Mouse (Mus musculus) kidney, postnatal 14 days (tissue): ENCODE measurements around the gene Ppp1r16b.
A peak's percentile ranks its signal among the peaks of the same experiment; 100 is the strongest.

Experiments
- DNase-seq: peaks from one replicate; pipeline ENCODE4 v3.0.0; 2022; ENCODE audit warnings: mixed read lengths

Ppp1r16b gene

DNA sequence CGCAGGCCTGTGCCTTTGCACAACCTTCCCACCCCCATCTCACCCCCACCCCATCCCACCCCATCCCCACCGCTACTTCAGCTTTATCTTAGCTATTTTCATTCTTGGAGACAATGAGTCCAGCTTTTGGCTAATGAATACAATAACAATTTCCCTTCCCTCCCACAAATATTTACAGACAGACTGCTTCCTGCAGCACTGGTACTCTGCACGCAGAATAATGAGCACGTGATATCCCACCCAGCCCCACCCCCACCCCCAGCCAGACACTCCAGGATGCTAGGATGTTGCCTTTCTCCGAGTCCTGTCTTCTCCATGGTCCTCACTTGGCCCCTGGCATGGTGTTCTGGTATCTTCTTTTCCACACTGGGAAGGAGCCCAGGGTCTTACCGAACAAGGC is 31.3 kb downstream of the Ppp1r16b start:
- no peak for DNase-seq

DNA sequence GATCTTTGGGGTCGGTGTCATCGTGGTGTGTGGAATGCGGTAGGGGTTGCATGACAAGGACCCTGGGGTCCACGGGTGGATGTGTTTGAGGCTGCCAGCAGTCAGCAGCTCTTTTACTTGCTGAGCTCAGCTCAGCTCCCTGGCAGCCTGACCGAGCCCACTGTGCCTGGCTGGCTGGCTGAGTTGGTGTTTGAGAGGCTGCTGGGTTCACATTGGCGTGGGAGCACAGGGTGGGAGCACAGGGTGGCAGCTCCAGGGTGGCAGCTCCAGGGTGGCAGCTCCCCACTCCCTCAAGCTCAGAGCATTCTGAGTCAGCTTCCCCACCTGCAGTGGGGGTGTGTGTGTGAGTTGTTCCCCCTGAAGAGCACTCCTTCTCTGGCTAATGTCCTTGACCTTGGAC is 34.7 kb downstream of the Ppp1r16b start:
- no peak for DNase-seq

DNA sequence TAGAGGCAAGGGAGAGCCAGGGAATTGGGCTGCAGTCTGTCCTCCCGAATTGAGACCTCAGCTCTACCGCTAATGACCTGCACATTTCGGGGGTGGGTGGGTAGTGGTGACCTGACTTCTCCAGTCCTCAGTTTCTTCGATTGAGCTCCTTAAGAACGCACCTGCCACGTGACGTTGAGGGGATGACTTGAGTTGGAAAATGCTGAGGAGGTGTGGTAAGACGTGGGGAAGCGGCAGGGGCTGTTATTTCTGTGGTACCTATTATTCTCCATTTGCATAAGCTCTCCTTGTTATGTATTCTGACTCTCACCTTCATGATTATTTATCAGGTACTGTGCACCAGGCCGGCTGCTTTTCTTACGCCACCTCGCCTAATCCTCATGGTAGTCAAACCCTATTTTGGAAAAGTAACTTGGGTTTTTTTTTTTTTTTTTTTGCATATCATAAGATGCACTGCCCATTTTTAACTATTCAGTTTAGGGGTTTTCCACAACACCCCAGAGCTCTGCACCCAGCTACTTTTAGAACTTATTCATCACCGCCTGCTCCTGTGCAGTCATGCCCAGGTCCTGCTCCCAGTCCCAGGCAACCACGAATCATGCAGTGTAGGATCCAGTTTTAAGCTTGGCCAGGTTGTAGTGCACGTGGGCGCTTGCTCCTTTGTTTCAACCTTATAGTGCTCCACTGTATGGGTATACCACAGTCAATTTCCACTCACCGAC is 35.5 kb downstream of the Ppp1r16b start:
- no peak for DNase-seq

DNA sequence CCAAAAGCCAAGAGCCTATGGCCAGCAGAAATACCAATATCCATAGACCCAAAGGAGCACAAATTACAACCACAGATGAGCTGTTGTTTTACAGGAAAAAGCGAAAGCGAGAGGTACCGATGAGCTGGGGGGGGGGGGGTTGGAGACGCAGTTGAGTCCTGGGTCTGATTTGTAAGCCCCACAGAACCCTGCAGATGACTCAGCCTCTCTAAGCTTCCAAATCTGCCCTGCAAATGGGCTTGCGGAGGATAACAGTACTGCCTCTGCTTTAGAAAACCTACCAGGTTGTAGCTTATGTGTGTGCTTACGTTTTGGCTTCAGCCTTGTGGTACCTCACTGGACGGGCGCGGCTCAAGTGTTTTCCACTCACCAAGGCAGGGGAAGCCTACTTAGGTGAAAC is 36.3 kb downstream of the Ppp1r16b start:
- DNase-seq = no peak

DNA sequence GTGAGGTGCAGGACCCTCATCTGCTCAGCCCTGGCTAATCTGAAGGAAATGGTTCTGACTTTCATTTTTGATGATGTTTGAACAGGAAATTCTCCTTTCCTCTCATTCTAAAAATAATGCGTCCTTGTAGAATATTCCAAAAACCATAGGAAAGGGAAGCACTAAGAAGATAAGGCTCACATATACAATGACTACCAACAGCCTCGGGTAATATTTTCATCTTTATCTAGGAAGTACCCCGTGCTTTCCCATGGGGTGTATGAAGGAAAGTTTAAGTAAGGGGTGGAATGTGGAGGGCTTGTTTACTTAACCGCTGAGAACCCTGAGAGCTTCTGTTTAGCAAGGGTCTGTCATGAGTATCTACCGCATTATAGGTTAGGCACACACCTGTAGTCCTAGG is 37.0 kb downstream of the Ppp1r16b start:
- DNase-seq = no peak

DNA sequence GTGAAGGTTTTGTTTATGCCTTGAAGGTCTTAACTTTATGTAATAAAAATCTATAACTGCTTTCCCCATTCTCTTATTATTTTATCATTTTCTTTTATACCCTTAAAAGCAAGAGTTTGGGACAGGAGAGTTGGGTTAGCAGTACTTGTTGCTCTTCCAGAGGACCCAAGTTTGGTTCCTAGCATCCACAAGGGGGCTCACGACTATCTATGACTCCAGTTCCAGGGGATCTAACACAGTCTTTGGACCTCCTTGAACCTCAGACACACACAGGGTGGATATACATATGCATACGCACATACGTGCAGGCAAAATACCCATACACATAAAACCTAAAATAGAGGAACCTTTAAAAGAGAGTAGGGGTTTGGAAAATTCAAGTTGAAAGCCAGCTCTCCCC is 39.5 kb downstream of the Ppp1r16b start:
- no peak for DNase-seq

DNA sequence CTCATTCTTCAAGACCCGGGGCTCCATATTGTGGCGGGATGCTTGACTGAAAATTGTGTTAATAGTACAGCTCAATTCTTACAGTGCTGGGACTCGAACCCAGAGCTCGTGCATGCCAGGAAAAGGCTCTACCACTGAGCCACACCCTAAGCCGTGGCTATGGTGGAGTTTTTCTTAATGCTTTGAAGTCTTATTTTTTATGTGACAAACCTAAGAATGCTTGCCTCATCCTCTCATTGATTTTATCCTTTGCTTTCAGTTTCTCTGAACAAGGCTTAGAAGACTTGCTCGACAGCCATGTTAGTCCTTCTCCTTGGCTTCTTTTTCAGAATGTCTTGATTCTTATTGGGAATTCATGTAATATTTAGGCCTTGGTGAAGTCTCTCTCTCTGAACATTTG is 40.3 kb downstream of the Ppp1r16b start:
- no peak for DNase-seq

DNA sequence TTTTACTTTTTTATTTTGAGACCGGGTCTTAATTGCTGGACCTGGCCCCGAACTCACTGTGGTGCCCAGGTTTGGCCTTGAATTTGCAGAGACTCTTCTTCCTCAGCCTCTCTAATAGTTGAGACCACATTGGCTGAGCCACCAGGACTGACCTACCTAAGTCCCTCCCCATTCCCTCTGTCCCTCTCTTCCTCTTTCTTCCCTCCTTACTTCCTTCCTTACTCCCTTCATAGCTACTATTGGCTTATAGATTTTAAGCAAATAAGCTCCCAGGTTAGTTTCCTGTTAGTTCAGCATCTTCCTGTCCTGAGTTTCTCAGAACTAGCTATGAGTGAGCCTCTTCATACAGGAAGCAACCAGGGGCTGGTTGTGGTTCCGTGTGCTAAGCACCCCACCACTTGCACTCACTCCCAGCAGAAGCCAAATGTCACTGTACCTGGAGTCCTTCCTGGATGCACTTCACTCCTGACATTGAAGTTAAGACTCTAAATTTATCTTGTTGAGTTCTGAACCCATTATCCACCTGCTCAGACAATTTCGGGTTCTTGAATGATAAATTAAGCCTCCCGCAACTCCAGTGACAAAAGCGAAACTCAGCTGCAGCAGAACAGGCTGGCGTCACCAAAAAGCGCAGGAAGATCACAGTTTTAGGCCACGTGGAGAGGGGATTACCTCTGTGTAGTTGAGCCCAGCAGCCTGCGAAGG is 41.7 kb downstream of the Ppp1r16b start:
- no peak for DNase-seq

DNA sequence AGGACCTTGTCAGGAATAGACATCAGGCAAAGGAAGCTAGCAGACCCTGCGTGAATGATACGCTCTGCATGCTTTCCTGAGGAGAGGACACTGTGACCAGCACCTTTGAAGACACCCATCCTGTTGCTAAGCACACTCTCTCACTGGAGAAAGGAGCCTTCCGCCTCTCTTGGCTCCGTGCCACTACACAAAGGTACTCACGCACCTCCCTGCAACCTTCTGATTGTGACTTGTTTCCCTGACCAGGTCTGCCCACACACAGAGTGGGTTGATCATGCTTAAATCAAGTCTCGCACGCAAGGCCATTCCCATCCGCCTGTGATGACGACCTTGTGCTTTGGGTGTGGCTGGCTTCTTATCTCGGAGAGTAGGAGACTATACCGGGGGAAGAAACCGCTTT is 42.9 kb downstream of the Ppp1r16b start:
- DNase-seq = no peak

DNA sequence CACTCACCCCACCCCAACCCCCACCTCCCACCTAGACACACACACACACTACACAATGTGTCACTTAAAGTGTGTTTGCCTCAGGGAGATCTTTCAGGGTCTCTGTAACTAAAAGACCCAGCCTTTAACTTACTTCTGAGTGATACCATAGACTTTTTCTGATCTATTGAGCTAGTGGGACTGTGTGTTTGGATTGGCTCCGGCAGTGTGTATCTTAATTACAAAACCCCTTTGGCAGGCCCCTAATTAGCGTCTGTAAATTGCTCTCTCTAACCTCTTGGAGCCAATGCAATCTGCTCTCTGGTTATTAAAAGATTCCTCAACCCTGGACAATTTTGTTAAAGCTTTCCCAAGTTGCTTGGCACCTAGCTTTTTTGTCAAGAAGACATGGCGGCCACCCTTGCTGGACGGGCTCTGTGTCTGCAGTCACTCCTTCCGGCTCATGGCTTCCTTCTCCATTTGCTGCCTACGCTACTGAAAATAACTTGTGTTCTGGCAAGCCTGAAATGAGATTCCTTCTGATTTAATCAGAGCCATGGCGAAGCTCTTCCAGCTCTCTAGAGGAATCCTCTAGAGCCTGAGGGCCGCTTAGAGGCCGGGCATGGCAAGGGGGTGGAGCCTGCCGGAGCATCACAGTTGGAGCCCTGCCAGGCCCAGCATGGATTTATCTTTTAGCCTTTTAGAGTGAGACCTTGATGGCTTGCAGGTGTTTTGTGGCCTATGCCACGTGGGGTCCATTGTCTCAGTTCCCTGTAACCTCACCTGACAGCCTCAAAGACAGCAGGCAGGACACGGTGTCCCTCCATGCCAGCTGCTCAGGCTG is 46.9 kb downstream of the Ppp1r16b start:
- no peak for DNase-seq

DNA sequence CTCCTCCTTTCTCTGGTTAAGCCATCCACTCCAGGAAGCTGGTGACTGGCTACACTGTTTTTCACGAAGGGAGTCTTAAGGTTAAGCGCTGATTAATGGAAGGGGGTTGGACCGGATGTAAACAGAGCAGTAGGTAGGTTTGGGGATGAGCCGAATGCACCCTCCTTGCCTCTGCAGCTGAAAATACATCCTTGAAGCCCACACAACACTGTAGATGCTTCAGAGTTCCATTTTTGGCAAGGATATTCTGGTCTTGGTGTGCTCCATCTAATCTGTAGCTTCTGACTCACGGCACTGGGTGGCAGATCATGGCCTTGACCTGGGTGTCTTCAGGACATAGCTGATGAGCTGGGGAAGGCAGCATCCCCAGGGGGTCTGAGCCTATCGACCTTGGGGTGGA is 49.6 kb downstream of the Ppp1r16b start:
- DNase-seq = no peak

DNA sequence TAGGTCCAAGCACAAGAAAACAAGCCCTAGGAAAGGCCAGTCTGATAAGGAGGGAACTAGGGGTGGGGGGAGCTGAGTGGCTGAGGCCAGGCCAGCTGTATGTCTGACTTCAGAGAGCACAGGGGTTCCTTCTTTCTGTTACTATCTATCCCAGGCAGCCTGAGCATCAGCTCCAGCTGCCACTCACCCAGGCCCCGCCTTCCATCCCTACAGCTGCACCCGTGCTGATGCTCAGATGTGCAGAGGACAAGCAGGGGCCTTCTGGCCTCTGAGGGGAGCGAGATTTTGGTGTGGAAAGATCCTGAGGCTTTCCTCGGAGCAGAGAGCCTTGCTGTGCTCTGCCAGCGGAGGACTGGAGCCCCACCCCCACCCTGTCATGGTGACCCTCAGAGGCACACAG is 50.9 kb downstream of the Ppp1r16b start:
- DNase-seq = no peak

DNA sequence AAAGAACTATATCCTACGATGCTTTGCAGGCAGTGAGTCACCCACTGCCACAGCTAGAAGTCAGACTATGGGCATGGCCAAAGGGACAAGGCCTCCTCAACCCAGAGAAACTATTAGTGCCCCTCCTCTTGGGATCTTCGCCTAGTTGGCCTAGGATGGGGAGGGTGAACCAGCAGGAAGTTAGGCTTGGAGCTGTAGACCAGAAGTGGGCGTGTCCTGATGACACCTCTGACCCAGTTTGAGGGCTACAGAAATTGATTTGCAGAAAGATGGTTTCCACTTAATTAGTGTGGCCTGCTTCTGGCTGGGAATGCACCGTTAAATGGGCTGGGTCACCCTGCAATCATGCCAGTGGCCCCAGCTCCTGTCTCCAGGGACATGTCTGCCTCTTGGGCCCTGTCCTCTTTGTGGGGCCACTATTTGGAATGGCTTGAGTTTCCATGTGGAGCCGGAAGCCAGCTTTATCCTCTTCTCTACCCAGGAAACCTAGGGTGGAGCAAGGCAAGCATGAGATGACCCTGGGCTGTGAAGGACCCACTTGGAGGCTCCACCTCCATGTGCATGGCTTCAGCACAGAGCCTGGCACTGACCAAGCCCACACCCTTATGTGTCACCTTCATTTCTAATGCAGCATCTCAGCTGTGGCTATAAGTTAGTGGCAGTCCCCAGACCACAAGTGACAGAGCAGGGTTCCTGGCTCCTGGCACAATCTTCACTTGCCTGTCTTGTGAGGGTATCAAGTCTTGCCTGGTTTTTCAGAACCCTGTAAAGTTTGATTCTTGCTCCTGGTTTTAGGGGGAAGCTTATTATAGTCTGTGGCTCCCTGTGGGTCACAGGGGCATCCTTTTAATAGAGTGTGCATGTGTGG is 52.6 kb downstream of the Ppp1r16b start:
- no peak for DNase-seq

DNA sequence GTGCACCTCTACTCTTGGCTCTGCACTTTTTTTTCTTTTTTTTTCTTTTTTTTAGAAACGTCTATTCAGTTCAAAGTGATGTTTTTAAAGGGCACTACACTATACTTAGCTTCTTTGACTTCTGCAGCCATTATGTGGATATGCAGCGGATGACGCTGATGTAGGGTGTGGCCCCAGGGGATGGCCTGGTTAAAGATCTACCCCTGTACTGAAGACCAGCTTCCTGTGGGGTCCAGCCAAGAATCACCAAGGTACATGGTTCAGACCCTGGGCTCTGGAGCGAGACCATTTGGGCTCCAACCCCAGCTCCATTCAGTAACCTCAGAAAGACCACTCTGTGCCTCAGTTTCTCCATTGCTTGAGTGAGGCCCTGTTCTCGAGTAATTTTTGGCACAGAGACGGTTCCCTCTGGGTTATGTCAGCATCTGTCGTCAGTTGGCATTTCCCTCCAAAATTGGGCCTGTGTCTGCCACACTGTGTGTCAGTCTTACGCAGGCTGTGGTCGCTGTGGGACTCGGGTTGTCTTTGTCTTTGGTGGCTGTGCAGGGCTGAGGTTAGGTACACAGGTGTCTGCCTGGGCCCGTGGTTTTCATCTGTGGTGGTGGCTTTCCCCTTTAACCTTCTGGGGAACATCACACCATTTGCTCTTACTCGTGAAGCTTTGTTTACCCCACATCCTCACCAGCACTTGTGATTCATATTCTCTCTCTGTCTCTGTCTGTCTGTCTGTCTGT is 53.8 kb downstream of the Ppp1r16b start:
- DNase-seq = peak; percentile 79

DNA sequence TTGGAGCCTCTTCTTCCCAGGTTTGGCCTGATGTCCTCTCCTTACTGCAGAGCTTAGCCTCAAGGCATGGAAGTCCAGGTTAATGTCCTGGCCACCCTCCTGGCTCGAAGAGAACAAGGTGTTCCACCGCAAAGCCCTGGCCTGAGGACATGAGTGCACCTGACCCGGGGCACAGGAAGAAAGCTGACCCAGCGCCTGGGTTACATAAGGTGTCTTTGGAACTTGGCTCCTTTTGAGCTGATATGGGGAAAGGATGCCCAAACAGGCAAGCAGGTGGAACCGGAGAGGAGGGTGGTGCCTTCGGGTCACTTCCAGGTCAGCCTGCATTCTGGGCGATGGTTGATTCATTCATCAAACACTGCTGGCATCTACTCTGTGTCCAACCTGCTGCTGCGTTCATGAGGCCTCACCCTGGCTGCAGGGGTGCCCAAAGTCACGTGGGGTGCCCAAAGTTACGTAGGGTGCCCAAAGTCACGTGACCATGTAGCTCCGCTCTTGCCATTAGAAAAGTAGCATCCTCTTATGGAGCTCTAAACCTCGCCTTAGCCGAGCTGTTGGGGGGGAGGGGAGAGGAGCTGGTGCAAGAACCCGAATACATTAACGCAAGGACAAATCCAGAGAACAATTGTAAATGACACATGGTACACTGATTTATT is 55.6 kb downstream of the Ppp1r16b start:
- DNase-seq = peak; percentile 86

DNA sequence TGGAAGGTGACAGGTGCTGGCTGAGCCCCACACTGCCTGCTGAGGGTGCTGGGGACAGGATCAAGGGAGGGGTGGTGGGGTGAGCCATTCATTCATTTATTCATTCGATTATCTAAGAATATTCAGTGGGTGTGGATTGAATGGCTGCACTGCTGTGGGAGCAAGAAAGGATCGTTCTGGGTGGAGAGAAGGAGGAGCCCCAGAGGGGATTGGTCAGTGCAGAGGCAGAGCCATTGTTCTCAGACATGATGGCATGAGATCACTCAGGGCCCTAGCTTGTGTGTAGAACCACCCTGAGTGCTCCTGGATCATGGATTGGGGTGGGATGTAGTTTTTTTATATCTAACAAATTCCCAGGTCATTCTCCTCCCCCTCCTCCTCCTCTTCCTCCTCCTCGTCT is 56.3 kb downstream of the Ppp1r16b start:
- no peak for DNase-seq

DNA sequence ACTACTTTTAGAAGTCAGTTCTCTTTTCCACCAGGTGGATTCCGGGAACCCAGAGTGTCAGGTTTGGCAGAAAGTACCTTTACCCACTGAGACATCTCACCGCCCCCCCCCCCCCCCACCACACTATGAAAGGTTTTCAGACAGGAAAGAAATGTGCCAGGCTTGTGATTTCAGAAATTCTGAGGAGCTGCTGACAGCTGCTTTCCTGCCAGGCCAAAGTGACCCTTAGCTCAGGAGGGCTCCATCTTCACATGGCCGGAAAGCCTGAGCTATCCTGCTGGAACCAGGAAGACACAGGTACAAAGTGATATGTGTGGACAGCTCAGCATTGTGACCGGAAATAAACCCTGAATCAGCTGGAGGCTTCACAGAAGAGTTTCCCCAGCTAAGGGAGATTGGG is 56.9 kb downstream of the Ppp1r16b start:
- DNase-seq = peak; percentile 55

DNA sequence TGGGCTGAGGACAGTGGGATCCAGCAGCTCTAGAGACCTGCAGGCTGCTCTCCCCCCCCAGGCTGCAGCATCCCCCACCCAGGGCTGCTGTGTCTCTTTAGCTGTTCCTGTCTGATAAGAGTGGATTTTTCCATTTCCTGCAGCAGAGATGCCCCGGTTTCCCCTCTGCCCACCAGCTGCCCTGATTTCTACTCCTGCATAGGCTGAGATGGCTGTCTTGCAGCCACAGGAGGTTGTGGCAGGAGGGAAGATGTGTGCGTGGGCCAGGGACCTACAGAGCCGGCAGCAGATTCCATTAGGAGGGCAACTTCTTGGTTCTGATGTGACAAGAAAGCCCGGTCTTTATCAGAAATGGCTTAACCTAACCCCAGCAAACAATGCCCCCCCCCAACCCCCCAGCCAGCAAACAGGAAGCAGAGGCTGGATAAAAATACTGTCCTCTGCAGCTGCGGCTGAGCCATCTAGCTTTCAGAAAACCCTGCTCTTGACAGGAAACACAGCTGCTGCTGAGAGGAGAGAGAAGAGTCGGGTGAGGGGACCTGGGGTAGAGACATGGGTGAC is 57.9 kb downstream of the Ppp1r16b start:
- DNase-seq = peak; percentile 47

DNA sequence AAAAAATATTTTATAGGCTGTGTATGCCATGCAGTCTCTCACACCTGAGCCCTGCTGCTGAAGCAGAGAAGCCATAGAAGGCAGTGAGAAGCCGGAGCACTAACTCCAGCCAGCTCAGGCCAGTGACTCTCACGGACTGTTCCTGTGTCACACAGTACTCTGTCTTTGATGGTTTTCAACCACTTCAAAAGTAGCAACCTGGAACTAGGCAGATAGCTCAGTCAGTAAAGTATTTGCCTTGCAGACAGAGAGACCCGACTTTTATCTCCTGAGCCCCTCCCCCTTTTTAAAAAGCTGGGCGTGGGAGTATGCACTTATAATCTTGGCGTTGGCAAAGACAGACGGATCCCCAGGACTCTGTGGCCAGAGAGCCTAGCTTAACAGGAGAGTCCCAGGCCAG is 58.6 kb downstream of the Ppp1r16b start:
- DNase-seq = no peak

DNA sequence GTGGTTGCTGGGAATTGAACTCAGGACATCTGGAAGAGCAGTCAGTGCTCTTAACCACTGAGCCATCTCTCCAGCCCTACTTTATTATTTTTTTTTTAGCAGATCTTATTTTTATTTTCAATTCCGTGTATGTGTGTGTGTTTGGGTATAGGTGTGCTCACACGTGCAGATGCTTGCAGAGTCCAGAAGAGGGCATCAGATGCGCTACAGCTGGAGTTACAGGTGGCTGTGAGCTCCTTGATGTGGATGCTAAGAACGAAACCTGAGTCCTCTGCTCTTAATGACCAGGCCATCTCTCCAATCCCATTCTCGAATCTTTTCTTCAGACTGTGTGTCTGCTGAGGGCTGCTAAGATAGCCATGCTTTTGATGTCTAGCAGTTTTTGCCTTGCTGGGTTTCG is 61.1 kb downstream of the Ppp1r16b start:
- no peak for DNase-seq
